ENCODE assay signal across 8 mouse cellular contexts in the genomic region with DNA sequence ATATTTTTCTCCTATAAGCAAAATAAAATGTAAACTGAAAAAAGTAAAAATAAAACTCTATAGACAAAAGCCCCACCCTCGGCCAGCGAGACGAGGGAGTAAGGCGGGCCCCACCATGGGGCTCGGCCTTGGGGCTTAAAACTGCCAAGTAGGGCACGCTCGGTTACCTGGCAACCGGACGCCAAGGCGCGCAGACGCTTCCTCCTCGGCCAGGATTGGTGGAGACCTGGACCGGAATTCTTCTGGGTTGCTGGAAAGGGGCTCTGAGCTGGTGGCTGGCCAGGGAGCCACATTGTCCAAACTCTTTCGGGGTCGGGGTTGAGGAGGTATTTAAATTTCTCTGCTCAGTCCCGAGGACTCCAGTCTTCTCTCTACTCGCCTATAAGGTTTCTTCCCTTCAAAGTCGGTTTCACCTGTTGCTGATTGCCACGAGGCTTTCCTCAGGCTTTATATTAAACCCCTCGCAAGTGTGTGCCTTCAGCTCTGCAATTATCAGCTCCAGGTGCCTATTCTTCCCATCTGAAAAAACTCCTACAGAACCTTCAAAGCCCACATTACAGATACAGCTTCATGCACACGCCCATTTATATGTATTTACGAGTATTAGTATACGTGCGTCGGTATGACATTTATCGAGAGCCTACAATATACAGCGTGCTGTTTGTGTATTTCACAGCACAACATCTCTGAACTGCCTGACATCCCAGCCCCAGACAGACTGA. TPM values are rescaled to one million over a fixed set of nuclear protein-coding genes. Genes with fewer than 3 reads are reported as not detected.
A peak's percentile ranks its signal among the peaks of the same experiment; 100 is the strongest.
DNase-seq lines count a peak whose midpoint lies in the region; ATAC-seq lines count a peak whose summit lies in the region.

A gene (minus strand): TSS at position 137 of the 722 bp plus-strand sequence.

- DNase-seq in Muller cell, postnatal 12 days (ENCODE audit: inconsistent ontology term), result peak; percentile 49
- DNase-seq in embryo, embryonic 10.5 days (ENCODE audit: low spot score), result peak; percentile 88
- DNase-seq in hindbrain, embryonic 11.5 days (ENCODE audit: low spot score), result peak; percentile 79
- DNase-seq in neural tube, embryonic 11.5 days (ENCODE audit: low spot score), result peak; percentile 78
- no peak for DNase-seq in right cerebral cortex, postnatal 4 days
- DNase-seq in cerebellum, postnatal 36 days, result no peak
- no peak for DNase-seq in layer of hippocampus, adult 18-20 months (ENCODE audit: low spot score in 2 of 2)

- no peaks in the 10 kb centered on the region for H3K27me3 ChIP-seq in hindbrain, embryonic 11.5 days (ENCODE audit: control insufficient read depth, insufficient read depth, low read length)
- H3K27me3 ChIP-seq in liver, embryonic 12.5 days (replicated peaks), result no peaks in the 10 kb centered on the region; the same call in 1 of the 2 replicates
- H3K27me3 ChIP-seq in neural tube, embryonic 11.5 days (ENCODE audit: control insufficient read depth, insufficient read depth, low read length), result no peaks in the 10 kb centered on the region

- H3K9ac ChIP-seq in hindbrain, embryonic 11.5 days (ENCODE audit: low read depth, low read length), result peak within 1 kb of the TSS; percentile 34; the same call in 1 of the 2 replicates
- H3K9ac ChIP-seq in liver, embryonic 12.5 days, result no peak within 1 kb of the TSS
- H3K9ac ChIP-seq in neural tube, embryonic 11.5 days (ENCODE audit: low read length), result no peak within 1 kb of the TSS

- 5% methylated on average over 28 of the region's 28 CpGs for WGBS in hindbrain, embryonic 11.5 days
- whole genome bisulfite sequencing in liver, embryonic 12.5 days (ENCODE audit: insufficient replicate concordance), result 7% methylated on average over 28 of the region's 28 CpGs
- WGBS in neural tube, embryonic 11.5 days, result 6% methylated on average over 28 of the region's 28 CpGs

- ATAC-seq in hindbrain, embryonic 11.5 days (ENCODE audit: low FRiP score), result peak; percentile 75
- peak; percentile 63; the same call in 1 of the 2 replicates for ATAC-seq in liver, embryonic 12.5 days
- ATAC-seq in neural tube, embryonic 11.5 days (ENCODE audit: insufficient read depth, low FRiP score, low TSS enrichment), result no peak

- H3K4me2 ChIP-seq in hindbrain, embryonic 11.5 days (replicated peaks; ENCODE audit: low read depth, low read length), result peak within 1 kb of the TSS; percentile 38
- H3K4me2 ChIP-seq in liver, embryonic 12.5 days, result peak within 1 kb of the TSS; percentile 46
- peak within 1 kb of the TSS; percentile 31 for H3K4me2 ChIP-seq in neural tube, embryonic 11.5 days (ENCODE audit: low read depth)

- H3K4me1 ChIP-seq in hindbrain, embryonic 11.5 days (replicated peaks; ENCODE audit: control insufficient read depth, insufficient read depth, low read length), result peaks cover 9% of the 10 kb centered on the region
- H3K4me1 ChIP-seq in liver, embryonic 12.5 days, result peaks cover 17% of the 10 kb centered on the region
- H3K4me1 ChIP-seq in neural tube, embryonic 11.5 days (ENCODE audit: control insufficient read depth, insufficient read depth, low read length), result peaks cover 9% of the 10 kb centered on the region; the same call in 1 of the 2 replicates

- H3K36me3 ChIP-seq in hindbrain, embryonic 11.5 days (ENCODE audit: control insufficient read depth, insufficient read depth, low read length), result no peaks in the 10 kb centered on the region
- H3K36me3 ChIP-seq in liver, embryonic 12.5 days, result no peaks in the 10 kb centered on the region
- H3K36me3 ChIP-seq in neural tube, embryonic 11.5 days (ENCODE audit: control insufficient read depth, insufficient read depth, low read length), result no peaks in the 10 kb centered on the region

- no peak within 1 kb of the TSS for H3K4me3 ChIP-seq in hindbrain, embryonic 11.5 days (ENCODE audit: low read depth, low read length)
- peak within 1 kb of the TSS; percentile 7; the same call in 1 of the 2 replicates for H3K4me3 ChIP-seq in liver, embryonic 12.5 days
- H3K4me3 ChIP-seq in neural tube, embryonic 11.5 days (ENCODE audit: low read depth, low read length), result no peak within 1 kb of the TSS

- no peak within 1 kb of the TSS; the same call in 1 of the 2 replicates for H3K27ac ChIP-seq in hindbrain, embryonic 11.5 days (ENCODE audit: low read depth, low read length)
- H3K27ac ChIP-seq in liver, embryonic 12.5 days, result no peak within 1 kb of the TSS
- H3K27ac ChIP-seq in neural tube, embryonic 11.5 days (ENCODE audit: low read depth, low read length), result no peak within 1 kb of the TSS

- no peaks in the 10 kb centered on the region for H3K9me3 ChIP-seq in hindbrain, embryonic 11.5 days (ENCODE audit: control insufficient read depth, low read length)
- H3K9me3 ChIP-seq in liver, embryonic 12.5 days (replicated peaks), result no peaks in the 10 kb centered on the region
- no peaks in the 10 kb centered on the region for H3K9me3 ChIP-seq in neural tube, embryonic 11.5 days (ENCODE audit: control insufficient read depth, low read length)

RNA-seq across cellular contexts. Expression of the gene that starts here (rescaled TPM):
- polyA plus RNA-seq in hindbrain, embryonic 11.5 days (2014; fragmentation: Nextera tagmentation; extraction: Ambion mirVana), result 2.0 and 2.2 TPM in 2 replicates
- polyA plus RNA-seq in liver, embryonic 12.5 days (2016; fragmentation: Nextera tagmentation; extraction: Ambion mirVana), result 0.10 TPM in 1 of 2 replicates, not detected in the other
- 1.0 and 2.1 TPM in 2 replicates for polyA plus RNA-seq in neural tube, embryonic 11.5 days (2014; fragmentation: Nextera tagmentation; extraction: Ambion mirVana)
- total RNA-seq in layer of hippocampus, adult 18-20 months (2021), result under 1 TPM; 0.25 to 0.36 TPM

Comparison
In these comparisons a context has a peak if more than half of its experiments do, and no peak if none do; other contexts are left out.
1. Peak in ATAC-seq, H3K4me3 ChIP-seq and H3K4me2 ChIP-seq in liver, embryonic 12.5 days; RNA of the gene not detected or under 1 TPM.
2. DNase-seq: peak in Muller cell, postnatal 12 days (single experiment), embryo, embryonic 10.5 days (single experiment), hindbrain, embryonic 11.5 days (single experiment) and neural tube, embryonic 11.5 days (single experiment); none in right cerebral cortex, postnatal 4 days (single experiment), cerebellum, postnatal 36 days (0 of 2) and layer of hippocampus, adult 18-20 months (0 of 2).
3. Peak in every context shown above with its lines, with median percentiles within 50 percentile points of each other: H3K4me2 ChIP-seq.